Comparison of ENCODE assay signal across 8 mouse cellular contexts in the genomic region with DNA sequence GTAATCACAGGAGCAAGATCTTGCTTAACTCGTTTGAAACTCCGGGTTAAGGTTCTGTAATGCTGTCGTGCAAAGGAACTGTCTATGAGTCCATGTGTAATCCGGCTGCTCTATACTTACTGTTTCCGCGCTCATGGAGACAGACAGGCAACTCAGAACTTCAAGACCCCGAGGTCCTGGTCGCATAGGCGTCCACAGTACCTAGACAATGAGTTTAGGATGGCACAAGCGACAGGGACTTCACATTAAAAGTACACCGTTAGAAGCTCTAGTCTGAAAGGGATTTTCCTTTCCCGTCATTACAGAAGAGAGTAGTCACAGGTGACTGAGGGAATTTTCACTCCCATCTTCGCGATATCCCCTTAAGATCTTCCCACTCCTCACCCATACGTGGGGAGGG. TPM values are rescaled to one million over a fixed set of nuclear protein-coding genes. Genes with fewer than 3 reads are reported as not detected.
A peak's percentile ranks its signal among the peaks of the same experiment; 100 is the strongest.
DNase-seq lines count a peak whose midpoint lies in the region; ATAC-seq and TF ChIP-seq lines count a peak whose summit lies in the region.

No protein-coding gene starts in this region.

- peaks cover 34% of the 10 kb centered on the region for H3K4me1 ChIP-seq in lung, embryonic 15.5 days
- 0 out of 2 replicates have a peak, but pooled peaks cover 2% of the 10 kb centered on the region for H3K4me1 ChIP-seq in forebrain, embryonic 11.5 days (replicated peaks; ENCODE audit: control insufficient read depth, insufficient read depth, low read length)
- H3K4me1 ChIP-seq in intestine, postnatal 0 days (replicated peaks; ENCODE audit: control insufficient read depth, insufficient read depth, low read length): peaks cover 14% of the 10 kb centered on the region; the same call in 1 of the 2 replicates
- peaks cover 36% of the 10 kb centered on the region for H3K4me1 ChIP-seq in neural tube, embryonic 13.5 days (replicated peaks)

- H3K9me3 ChIP-seq in lung, embryonic 15.5 days: no peaks in the 10 kb centered on the region
- no peaks in the 10 kb centered on the region for H3K9me3 ChIP-seq in forebrain, embryonic 11.5 days (ENCODE audit: control insufficient read depth, low read length)
- H3K9me3 ChIP-seq in intestine, postnatal 0 days (ENCODE audit: control insufficient read depth): no peaks in the 10 kb centered on the region
- no peaks in the 10 kb centered on the region for H3K9me3 ChIP-seq in neural tube, embryonic 13.5 days

- peak overlapping the region; percentile 65 for H3K4me3 ChIP-seq in lung, embryonic 15.5 days
- no peak overlapping the region for H3K4me3 ChIP-seq in forebrain, embryonic 11.5 days (ENCODE audit: low read depth, low read length)
- peak overlapping the region; percentile 73 for H3K4me3 ChIP-seq in intestine, postnatal 0 days (ENCODE audit: low read depth, low read length)
- H3K4me3 ChIP-seq in neural tube, embryonic 13.5 days: peak overlapping the region; percentile 70; the same call in 1 of the 2 replicates

- H3K36me3 ChIP-seq in lung, embryonic 15.5 days: no peaks in the 10 kb centered on the region
- no peaks in the 10 kb centered on the region for H3K36me3 ChIP-seq in forebrain, embryonic 11.5 days (ENCODE audit: control insufficient read depth, insufficient read depth, low read length)
- 0 out of 2 replicates have a peak, but pooled peaks cover 7% of the 10 kb centered on the region for H3K36me3 ChIP-seq in intestine, postnatal 0 days (ENCODE audit: control insufficient read depth, insufficient read depth)
- no peaks in the 10 kb centered on the region for H3K36me3 ChIP-seq in neural tube, embryonic 13.5 days

- peak overlapping the region; percentile 38; the same call in 1 of the 2 replicates for H3K9ac ChIP-seq in lung, embryonic 15.5 days
- H3K9ac ChIP-seq in forebrain, embryonic 11.5 days (ENCODE audit: low read length): no peak overlapping the region
- H3K9ac ChIP-seq in intestine, postnatal 0 days (ENCODE audit: low read depth, low read length): peak overlapping the region; percentile 31; the same call in 1 of the 2 replicates
- 0 out of 2 replicates have a peak overlapping the region, but pooled peaks have one; percentile 56 for H3K9ac ChIP-seq in neural tube, embryonic 13.5 days

- DNase-seq in lung, postnatal 14 days: no peak
- no peak for DNase-seq in forebrain, embryonic 11.5 days (ENCODE audit: low spot score)
- no peak for DNase-seq in adrenal gland, postnatal 4 days (ENCODE audit: low spot score in 2 of 2)
- no peak for DNase-seq in gastrocnemius, postnatal 4 days (ENCODE audit: low spot score in 2 of 2)
- DNase-seq in cerebellum, postnatal 10 days: no peak

- no peak for ATAC-seq in lung, embryonic 15.5 days (ENCODE audit: borderline replicate concordance, extremely low read depth, low FRiP score, low TSS enrichment)
- ATAC-seq in forebrain, embryonic 11.5 days (replicated peaks; ENCODE audit: low FRiP score): no peak
- peak; percentile 15; the same call in 1 of the 2 replicates for ATAC-seq in intestine, postnatal 0 days
- no peak for ATAC-seq in neural tube, embryonic 13.5 days (ENCODE audit: low read depth)

- H3K27me3 ChIP-seq in lung, embryonic 15.5 days: peaks cover 35% of the 10 kb centered on the region
- H3K27me3 ChIP-seq in forebrain, embryonic 11.5 days (ENCODE audit: control insufficient read depth, insufficient read depth, low read length): peaks cover 40% of the 10 kb centered on the region
- H3K27me3 ChIP-seq in intestine, postnatal 0 days (replicated peaks; ENCODE audit: control insufficient read depth, insufficient read depth, low read length): no peaks in the 10 kb centered on the region
- H3K27me3 ChIP-seq in neural tube, embryonic 13.5 days: peaks cover 22% of the 10 kb centered on the region

- no peak overlapping the region for H3K27ac ChIP-seq in lung, embryonic 15.5 days
- H3K27ac ChIP-seq in forebrain, embryonic 11.5 days (ENCODE audit: low read depth, low read length): no peak overlapping the region
- no peak overlapping the region for H3K27ac ChIP-seq in intestine, postnatal 0 days (ENCODE audit: low read depth, low read length)
- no peak overlapping the region for H3K27ac ChIP-seq in neural tube, embryonic 13.5 days (replicated peaks)

- no peak for TF ChIP-seq CTCF in intestine, postnatal 0 days (IDR thresholded peaks at IDR 0.05; ENCODE audit: low read depth)

- WGBS in lung, embryonic 15.5 days: 12% methylated on average over 15 of the region's 15 CpGs
- WGBS in forebrain, embryonic 11.5 days: 17% methylated on average over 15 of the region's 15 CpGs
- WGBS in intestine, postnatal 0 days: 15% methylated on average over 15 of the region's 15 CpGs
- 16% methylated on average over 15 of the region's 15 CpGs for WGBS in neural tube, embryonic 13.5 days

- H3K4me2 ChIP-seq in lung, embryonic 15.5 days: peak overlapping the region; percentile 98
- H3K4me2 ChIP-seq in forebrain, embryonic 11.5 days (ENCODE audit: low read depth, low read length, severe bottlenecking): peak overlapping the region; percentile 99
- H3K4me2 ChIP-seq in intestine, postnatal 0 days (replicated peaks; ENCODE audit: low read depth): peak overlapping the region; percentile 91
- H3K4me2 ChIP-seq in neural tube, embryonic 13.5 days: peak overlapping the region; percentile 99

RNA-seq across cellular contexts. Expression of a gene that starts 0.8 kb away (rescaled TPM):
- polyA plus RNA-seq in lung, embryonic 15.5 days (2015; fragmentation: Nextera tagmentation; extraction: Ambion mirVana): 15.6 and 15.7 TPM in 2 replicates
- polyA plus RNA-seq in forebrain, embryonic 11.5 days (2014; fragmentation: Nextera tagmentation; extraction: Ambion mirVana): 7.5 and 7.8 TPM in 2 replicates
- 26.4 and 26.5 TPM in 2 replicates for polyA plus RNA-seq in intestine, postnatal 0 days (2015; fragmentation: Nextera tagmentation; extraction: Ambion mirVana)
- polyA plus RNA-seq in neural tube, embryonic 13.5 days (2015; fragmentation: Nextera tagmentation; extraction: Ambion mirVana): 9.0 and 9.5 TPM in 2 replicates
- 10 to 100 TPM; 36.9 to 42.0 TPM for total RNA-seq in adrenal gland, postnatal 4 days (2021)
- 10 to 100 TPM; 22.5 to 28.0 TPM for total RNA-seq in gastrocnemius, postnatal 4 days (2021)

RNA-seq across cellular contexts. Expression of a gene that starts 53.2 kb away (rescaled TPM):
- 25.0 and 29.3 TPM in 2 replicates for polyA plus RNA-seq in lung, embryonic 15.5 days (2015; fragmentation: Nextera tagmentation; extraction: Ambion mirVana)
- polyA plus RNA-seq in forebrain, embryonic 11.5 days (2014; fragmentation: Nextera tagmentation; extraction: Ambion mirVana): 2.1 and 2.5 TPM in 2 replicates
- 33.1 and 37.5 TPM in 2 replicates for polyA plus RNA-seq in intestine, postnatal 0 days (2015; fragmentation: Nextera tagmentation; extraction: Ambion mirVana)
- 3.5 and 4.5 TPM in 2 replicates for polyA plus RNA-seq in neural tube, embryonic 13.5 days (2015; fragmentation: Nextera tagmentation; extraction: Ambion mirVana)
- 100 to 1,000 TPM; 108 to 120 TPM for total RNA-seq in adrenal gland, postnatal 4 days (2021)
- 10 to 100 TPM; 66.0 to 71.0 TPM for total RNA-seq in gastrocnemius, postnatal 4 days (2021)
